Comparison of ENCODE assay signal across 9 mouse cellular contexts in the genomic region with DNA sequence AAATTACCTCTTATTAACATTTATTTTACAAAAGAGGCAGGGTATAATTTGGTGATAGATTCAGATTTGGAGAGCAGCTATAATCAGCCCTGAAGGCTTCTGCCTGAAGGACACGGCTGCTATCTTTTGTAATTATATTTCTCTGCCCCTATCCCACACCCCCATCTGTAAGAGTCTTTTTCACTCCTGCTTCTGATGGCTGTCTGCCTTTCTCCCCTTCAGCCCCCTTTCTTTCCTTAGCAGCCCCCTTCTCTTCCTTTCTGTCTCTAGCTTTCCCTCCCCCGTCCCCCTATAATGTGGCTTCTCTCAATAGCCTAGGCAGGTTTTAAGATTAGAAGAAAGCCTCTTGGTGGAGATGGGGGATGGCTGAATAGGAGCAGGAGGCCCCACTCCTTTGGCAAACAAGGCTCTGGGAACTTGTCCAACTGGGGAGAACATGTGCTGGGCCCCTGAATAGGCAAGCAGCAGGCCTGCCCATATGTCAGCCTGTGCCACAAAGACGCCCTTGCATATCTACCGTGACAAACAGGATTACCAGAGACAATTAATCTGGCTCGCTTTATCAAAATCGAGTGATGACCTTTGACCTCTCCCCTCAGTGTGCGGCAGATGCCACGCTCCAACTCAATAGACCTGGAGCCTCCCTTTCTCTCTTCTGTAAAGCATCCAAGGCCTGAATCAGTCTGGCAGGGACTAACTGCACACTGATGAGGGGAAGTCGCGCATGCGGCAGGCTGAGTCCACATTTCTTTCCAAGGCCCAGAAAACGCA.
A peak's percentile ranks its signal among the peaks of the same experiment; 100 is the strongest.
DNase-seq lines count a peak whose midpoint lies in the region; ATAC-seq and TF ChIP-seq lines count a peak whose summit lies in the region.
"Had no signal": no experiment of that assay in that cellular context is flagged by ENCODE, and none has a peak within 500 bp of the region (broad histone marks: within the 10 kb centered on the region; RNA-seq: fewer than 3 reads in every experiment).

No protein-coding gene starts in this region.

- intact Hi-C loops in heart, postnatal 25 days (cut with DNase I), result no loop called here
- intact Hi-C loops in left cerebral cortex, postnatal 14 days (cut with DNase I), result no loop called here

- peak; percentile 72; the same call in 1 of the 2 replicates for ATAC-seq in heart, embryonic 12.5 days (ENCODE audit: insufficient number of reproducible peaks, low FRiP score)
- ATAC-seq in embryonic facial prominence, embryonic 14.5 days (ENCODE audit: low read depth), result peak; percentile 96
- peak; percentile 99 for ATAC-seq in hindbrain, embryonic 12.5 days (ENCODE audit: low FRiP score)

- no peak for TF ChIP-seq POLR2A in olfactory bulb, adult 2 months (IDR thresholded peaks at IDR 0.05; ENCODE audit: insufficient read depth, low read depth, low read length)
- no peak for TF ChIP-seq POLR2A in kidney, adult 2 months (IDR thresholded peaks at IDR 0.05; ENCODE audit: low read depth, low read length)

- H3K4me3 ChIP-seq in heart, embryonic 12.5 days, result no peak overlapping the region
- H3K4me3 ChIP-seq in embryonic facial prominence, embryonic 14.5 days (ENCODE audit: low read depth, low read length), result no peak overlapping the region
- H3K4me3 ChIP-seq in hindbrain, embryonic 12.5 days, result no peak overlapping the region
- H3K4me3 ChIP-seq in olfactory bulb, adult 2 months (ENCODE audit: insufficient read depth, low read depth, low read length), result no peak overlapping the region
- H3K4me3 ChIP-seq in kidney, adult 2 months (ENCODE audit: insufficient read depth, low read depth, low read length), result no peak overlapping the region
- H3K4me3 ChIP-seq: myocyte had no signal

- 37% methylated on average over 12 of the region's 12 CpGs for WGBS in heart, embryonic 12.5 days
- 35% methylated on average over 12 of the region's 12 CpGs for WGBS in embryonic facial prominence, embryonic 14.5 days
- 20% methylated on average over 12 of the region's 12 CpGs for WGBS in hindbrain, embryonic 12.5 days
- 34% methylated on average over 12 of the region's 12 CpGs for WGBS in olfactory bulb, adult 2 months
- 86% methylated on average over 12 of the region's 12 CpGs for WGBS in kidney, adult 2 months

- DNase-seq in heart, postnatal 25 days (ENCODE audit: low spot score), result no peak
- peak; percentile 95 for DNase-seq in embryonic facial prominence, embryonic 14.5 days (ENCODE audit: low spot score)
- DNase-seq in left cerebral cortex, postnatal 14 days (ENCODE audit: low spot score in 2 of 2), result peak; percentile 62 to 63
- no peak for DNase-seq in kidney, adult 2 months
- DNase-seq in thymus, postnatal 0 days (ENCODE audit: low spot score), result no peak

- H3K4me2 ChIP-seq in heart, embryonic 12.5 days, result no peak overlapping the region
- H3K4me2 ChIP-seq in embryonic facial prominence, embryonic 14.5 days (ENCODE audit: low read depth, low read length), result no peak overlapping the region
- no peak overlapping the region for H3K4me2 ChIP-seq in hindbrain, embryonic 12.5 days (replicated peaks)

- H3K9me3 ChIP-seq in heart, embryonic 12.5 days (replicated peaks), result no peaks in the 10 kb centered on the region
- no peaks in the 10 kb centered on the region for H3K9me3 ChIP-seq in embryonic facial prominence, embryonic 14.5 days (ENCODE audit: control insufficient read depth, low read length)
- no peaks in the 10 kb centered on the region for H3K9me3 ChIP-seq in hindbrain, embryonic 12.5 days (replicated peaks)

- TF ChIP-seq CTCF in olfactory bulb, adult 2 months (IDR thresholded peaks at IDR 0.05; ENCODE audit: insufficient read depth, low read depth, low read length), result no peak
- TF ChIP-seq CTCF in kidney, adult 2 months (conservative IDR thresholded peaks at IDR 0.05; ENCODE audit: insufficient read depth, insufficient read length, low read depth, low read length), result no peak

- no peaks in the 10 kb centered on the region for H3K36me3 ChIP-seq in heart, embryonic 12.5 days
- no peaks in the 10 kb centered on the region for H3K36me3 ChIP-seq in embryonic facial prominence, embryonic 14.5 days (ENCODE audit: control insufficient read depth, insufficient read depth, low read length)
- H3K36me3 ChIP-seq in hindbrain, embryonic 12.5 days, result no peaks in the 10 kb centered on the region
- H3K36me3 ChIP-seq in kidney, adult 2 months (ENCODE audit: control insufficient read depth, insufficient read depth, low read length), result no peaks in the 10 kb centered on the region

- H3K9ac ChIP-seq in heart, embryonic 12.5 days, result no peak overlapping the region
- H3K9ac ChIP-seq in embryonic facial prominence, embryonic 14.5 days (ENCODE audit: low read depth, low read length), result no peak overlapping the region
- no peak overlapping the region for H3K9ac ChIP-seq in hindbrain, embryonic 12.5 days

- H3K27ac ChIP-seq in heart, embryonic 12.5 days (ENCODE audit: poor library complexity, severe bottlenecking), result peak overlapping the region; percentile 45; the same call in 1 of the 2 replicates
- peak overlapping the region; percentile 17; the same call in 1 of the 2 replicates for H3K27ac ChIP-seq in embryonic facial prominence, embryonic 14.5 days (replicated peaks; ENCODE audit: low read depth, low read length)
- peak overlapping the region; percentile 73 for H3K27ac ChIP-seq in hindbrain, embryonic 12.5 days
- peak overlapping the region; percentile 72 for H3K27ac ChIP-seq in olfactory bulb, adult 2 months (ENCODE audit: insufficient read depth, low read depth, low read length)
- no peak overlapping the region for H3K27ac ChIP-seq in kidney, adult 2 months (ENCODE audit: insufficient read depth, low read depth, low read length)

- H3K4me1 ChIP-seq in heart, embryonic 12.5 days (replicated peaks), result peaks cover 22% of the 10 kb centered on the region
- H3K4me1 ChIP-seq in embryonic facial prominence, embryonic 14.5 days (ENCODE audit: control insufficient read depth, insufficient read depth, low read length), result peaks cover 4% of the 10 kb centered on the region; the same call in 1 of the 2 replicates
- peaks cover 14% of the 10 kb centered on the region for H3K4me1 ChIP-seq in hindbrain, embryonic 12.5 days
- H3K4me1 ChIP-seq in olfactory bulb, adult 2 months (ENCODE audit: control insufficient read depth, insufficient read depth, low read length), result peaks cover 7% of the 10 kb centered on the region
- H3K4me1 ChIP-seq in kidney, adult 2 months (ENCODE audit: control insufficient read depth, insufficient read depth, low read length), result no peaks in the 10 kb centered on the region

- H3K27me3 ChIP-seq in heart, embryonic 12.5 days (replicated peaks), result no peaks in the 10 kb centered on the region
- no peaks in the 10 kb centered on the region for H3K27me3 ChIP-seq in embryonic facial prominence, embryonic 14.5 days (replicated peaks; ENCODE audit: control insufficient read depth, insufficient read depth, low read length)
- no peaks in the 10 kb centered on the region for H3K27me3 ChIP-seq in hindbrain, embryonic 12.5 days
- no peaks in the 10 kb centered on the region for H3K27me3 ChIP-seq in kidney, adult 2 months (replicated peaks; ENCODE audit: control insufficient read depth, insufficient read depth, low read length)

Comparison
In these comparisons a context has a peak if more than half of its experiments do, and no peak if none do; other contexts are left out.
1. DNase-seq: peak in embryonic facial prominence, embryonic 14.5 days (single experiment) and left cerebral cortex, postnatal 14 days (2 of 2); none in heart, postnatal 25 days (single experiment), kidney, adult 2 months (single experiment) and thymus, postnatal 0 days (single experiment).
2. Peak in every context shown above with its lines, with median percentiles within 50 percentile points of each other: ATAC-seq.